Mouse (Mus musculus): ENCODE results near the gene Zfc3h1. TPM values are rescaled to one million over a fixed set of nuclear protein-coding genes. Genes with fewer than 3 reads are reported as not detected.

Gene Zfc3h1
- total and polyA plus RNA-seq, 3 experiments, result 40.7 to 51.7 (median 48.7) TPM

GRCm38 (mm10) chr10:115361840-115362622 lies 22.7 kb upstream of the Zfc3h1 start, which contains the start of gene Tmem19:
Gene Tmem19 (minus strand): TSS chr10:115362501.
- peak; percentile 72; the same call in 1 of the 2 replicates for TF ChIP-seq MEF2A (IDR thresholded peaks at IDR 0.05; ENCODE audit: borderline replicate concordance, low read depth, low read length)
- peak; percentile 92 for TF ChIP-seq SIN3A (IDR thresholded peaks at IDR 0.05; ENCODE audit: low read length)
- no peak for TF ChIP-seq SMC3 (IDR thresholded peaks at IDR 0.05; ENCODE audit: low read depth, low read length)
- TF ChIP-seq RCOR1 (conservative IDR thresholded peaks at IDR 0.05; ENCODE audit: low read depth, low read length), result no peak
- TF ChIP-seq USF2 (conservative IDR thresholded peaks at IDR 0.05; ENCODE audit: low read depth, low read length), result peak; percentile 93
- peak; percentile 94 for TF ChIP-seq MAX (IDR thresholded peaks at IDR 0.05; ENCODE audit: low read length)
- no peak for TF ChIP-seq GABPA (IDR thresholded peaks at IDR 0.05; ENCODE audit: insufficient replicate concordance, low read depth, low read length)
- peak; percentile 98 for TF ChIP-seq USF1 (IDR thresholded peaks at IDR 0.05; ENCODE audit: low read depth, low read length)
- peak; percentile 96 for TF ChIP-seq NRF1 (IDR thresholded peaks at IDR 0.05; ENCODE audit: low read depth, low read length)
- TF ChIP-seq NELFE (IDR thresholded peaks at IDR 0.05; ENCODE audit: low read depth, low read length), result peak; percentile 81
- no peak for TF ChIP-seq JUN (IDR thresholded peaks at IDR 0.05; ENCODE audit: insufficient read depth, low read depth, low read length)
- peak; percentile 62; the same call in 1 of the 2 replicates for TF ChIP-seq MXI1 (IDR thresholded peaks at IDR 0.05; ENCODE audit: low read depth, low read length)
- no peak for TF ChIP-seq RAD21 (IDR thresholded peaks at IDR 0.05; ENCODE audit: low read depth, low read length)
- TF ChIP-seq BHLHE40 (IDR thresholded peaks at IDR 0.05; ENCODE audit: low read depth, low read length), result peak; percentile 96
- no peak for TF ChIP-seq CHD2 (IDR thresholded peaks at IDR 0.05; ENCODE audit: low read length)
- peak; percentile 44; the same call in 1 of the 2 replicates for TF ChIP-seq ETS1 (conservative IDR thresholded peaks at IDR 0.05; ENCODE audit: low read depth, low read length)
- no peak for TF ChIP-seq JUND (conservative IDR thresholded peaks at IDR 0.05; ENCODE audit: low read depth, low read length)
- peak; percentile 55; the same call in 1 of the 2 replicates for TF ChIP-seq CHD1 (IDR thresholded peaks at IDR 0.05; ENCODE audit: low read depth, low read length)
- TF ChIP-seq ZMIZ1 (IDR thresholded peaks at IDR 0.05; ENCODE audit: low read depth, low read length), result peak; percentile 77
- TF ChIP-seq ZKSCAN1 (IDR thresholded peaks at IDR 0.05; ENCODE audit: borderline replicate concordance, low read depth, low read length), result no peak
- TF ChIP-seq UBTF (IDR thresholded peaks at IDR 0.05; ENCODE audit: low read depth, low read length), result peak; percentile 75; the same call in 1 of the 2 replicates
- TF ChIP-seq KAT2A (IDR thresholded peaks at IDR 0.05; ENCODE audit: insufficient replicate concordance, low read length), result no peak
- TF ChIP-seq TCF12 (IDR thresholded peaks at IDR 0.05; ENCODE audit: low read depth, low read length), result peak; percentile 80
- TF ChIP-seq ELF1 (IDR thresholded peaks at IDR 0.05; ENCODE audit: low read depth, low read length), result peak; percentile 87
- peak; percentile 77; the same call in 1 of the 2 replicates for TF ChIP-seq TBP (conservative IDR thresholded peaks at IDR 0.05; ENCODE audit: low read depth, low read length)
- peak; percentile 35; the same call in 1 of the 2 replicates for TF ChIP-seq MYC (IDR thresholded peaks at IDR 0.05; ENCODE audit: low read depth, low read length)
- TF ChIP-seq HCFC1 (IDR thresholded peaks at IDR 0.05; ENCODE audit: low read depth, low read length), result peak; percentile 71
- peak; percentile 86 for TF ChIP-seq POLR2A (IDR thresholded peaks at IDR 0.05; ENCODE audit: low read depth, low read length)
- peak; percentile 84; the same call in 1 of the 2 replicates for TF ChIP-seq MAZ (IDR thresholded peaks at IDR 0.05; ENCODE audit: low read depth, low read length)
- 0 out of 2 replicates have a peak, but pooled peaks have one; percentile 60 for TF ChIP-seq POLR2AphosphoS2 (IDR thresholded peaks at IDR 0.05; ENCODE audit: low read depth, low read length)
- H3K4me3 ChIP-seq (replicated peaks in 1 of 3; ENCODE audit: low read depth in 2 of 3, low read length in 2 of 3, poor library complexity in 1 of 3), result peak within 1 kb of the TSS; percentile 62 to 90 (median 66)
- H3K4me2 ChIP-seq (ENCODE audit: insufficient read depth, low read depth, poor library complexity, severe bottlenecking), result peak within 1 kb of the TSS; percentile 78
- dilution Hi-C loops (cut with MboI; ENCODE audit: extremely low pct_ligation_motif_present, extremely low pct_unique_long_range_greater_than_20kb, low sequenced_read_pairs) (no loop called here), in situ Hi-C loops (cut with MboI; ENCODE audit: low pct_ligation_motif_present, low pct_unique_long_range_greater_than_20kb, low sequenced_read_pairs) (no loop called here)
- no peaks in the 10 kb centered on the region for H3K9me3 ChIP-seq (replicated peaks; ENCODE audit: low read length)
- DNase-seq (ENCODE audit: extremely low read depth), result peak; percentile 96
- peaks cover 23 to 51% of the 10 kb centered on the region in 2 experiments for H3K4me1 ChIP-seq (ENCODE audit: control insufficient read depth in 1 of 2, insufficient read depth in 2 of 2)
- peak within 1 kb of the TSS; percentile 83 for H3K27ac ChIP-seq (ENCODE audit: insufficient read depth, low read depth)
- peaks cover 7 to 16% of the 10 kb centered on the region in 2 experiments for H3K36me3 ChIP-seq (replicated peaks in 1 of 2; ENCODE audit: control insufficient read depth in 1 of 2, insufficient read depth in 1 of 2, low read length in 1 of 2)
- peaks cover 10% of the 10 kb centered on the region; the same call in 1 of the 2 replicates for H3K79me2 ChIP-seq (replicated peaks; ENCODE audit: control insufficient read depth, extremely low read depth, insufficient read depth, poor library complexity, severe bottlenecking)
- H3K27me3 ChIP-seq (replicated peaks), result no peaks in the 10 kb centered on the region
- peak within 1 kb of the TSS; percentile 90 for H3K9ac ChIP-seq (ENCODE audit: insufficient read depth, low read depth)
